ENCODE assay signal across 9 mouse cellular contexts in the genomic region with DNA sequence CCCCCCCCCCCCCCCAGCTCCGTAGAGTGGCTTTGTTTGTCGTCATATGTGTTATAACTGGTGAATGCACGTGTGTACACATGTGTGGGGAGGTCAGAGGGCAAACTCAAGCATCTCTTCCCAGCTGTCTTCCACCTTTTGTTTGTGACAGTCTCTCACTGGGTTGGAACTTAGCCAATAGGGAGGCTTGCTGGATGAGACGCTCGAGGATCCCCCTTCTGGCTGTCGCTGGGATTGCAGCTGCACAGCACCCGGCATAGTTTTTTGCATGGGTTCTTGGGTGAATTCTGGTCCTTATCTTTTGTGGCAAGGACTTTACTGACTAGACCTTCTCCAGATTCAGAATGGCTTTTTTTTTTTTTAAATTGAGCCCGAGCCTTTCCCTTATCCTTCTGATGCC.
A peak's percentile ranks its signal among the peaks of the same experiment; 100 is the strongest.
DNase-seq lines count a peak whose midpoint lies in the region; ATAC-seq and TF ChIP-seq lines count a peak whose summit lies in the region.
"Had no signal": no experiment of that assay in that cellular context is flagged by ENCODE, and none has a peak within 500 bp of the region (broad histone marks: within the 10 kb centered on the region; RNA-seq: fewer than 3 reads in every experiment).

No protein-coding gene starts in this region.

- H3K4me2 ChIP-seq in kidney, embryonic 14.5 days (replicated peaks; ENCODE audit: low read depth, low read length) = no peak overlapping the region
- peak overlapping the region; percentile 49 for H3K4me2 ChIP-seq in heart, embryonic 14.5 days (ENCODE audit: low read length)
- H3K4me2 ChIP-seq: stomach, embryonic 15.5 days had no signal

- no peak overlapping the region for H3K27ac ChIP-seq in kidney, adult 2 months (ENCODE audit: insufficient read depth, low read depth, low read length)
- no peak overlapping the region for H3K27ac ChIP-seq in kidney, embryonic 14.5 days (ENCODE audit: low read depth, low read length)
- no peak overlapping the region for H3K27ac ChIP-seq in heart, embryonic 14.5 days (replicated peaks in 1 of 2; ENCODE audit: control insufficient read depth in 1 of 2, insufficient read depth in 1 of 2, low read depth in 2 of 2, low read length in 2 of 2)
- H3K27ac ChIP-seq: stomach, embryonic 15.5 days had no signal

- TF ChIP-seq CTCF in kidney, adult 2 months (conservative IDR thresholded peaks at IDR 0.05; ENCODE audit: insufficient read depth, insufficient read length, low read depth, low read length) = peak; percentile 58

- no peaks in the 10 kb centered on the region for H3K27me3 ChIP-seq in kidney, adult 2 months (replicated peaks; ENCODE audit: control insufficient read depth, insufficient read depth, low read length)
- no peaks in the 10 kb centered on the region for H3K27me3 ChIP-seq in kidney, embryonic 14.5 days (ENCODE audit: control insufficient read depth, insufficient read depth, low read length)
- H3K27me3 ChIP-seq in heart, embryonic 14.5 days (ENCODE audit: control insufficient read depth, insufficient read depth, low read length) = 0 out of 2 replicates have a peak, but pooled peaks cover 5% of the 10 kb centered on the region
- H3K27me3 ChIP-seq: stomach, embryonic 15.5 days had no signal

- intact Hi-C loops in left cerebral cortex, postnatal 36 days (cut with DNase I) = no loop called here

- H3K4me1 ChIP-seq in kidney, adult 2 months (ENCODE audit: control insufficient read depth, insufficient read depth, low read length) = no peaks in the 10 kb centered on the region
- H3K4me1 ChIP-seq in kidney, embryonic 14.5 days (ENCODE audit: control insufficient read depth, insufficient read depth, low read length) = no peaks in the 10 kb centered on the region
- H3K4me1 ChIP-seq in heart, embryonic 14.5 days (ENCODE audit: control insufficient read depth in 2 of 2, insufficient read depth in 2 of 2, low read length in 2 of 2) = no peaks in the 10 kb centered on the region
- H3K4me1 ChIP-seq: stomach, embryonic 15.5 days had no signal

- 26% methylated on average over 8 of the region's 8 CpGs for WGBS in kidney, adult 2 months
- 21% methylated on average over 7 of the region's 8 CpGs for WGBS in kidney, embryonic 14.5 days
- WGBS in heart, embryonic 14.5 days = 8% methylated on average over 8 of the region's 8 CpGs

- no peaks in the 10 kb centered on the region for H3K36me3 ChIP-seq in kidney, adult 2 months (ENCODE audit: control insufficient read depth, insufficient read depth, low read length)
- no peaks in the 10 kb centered on the region for H3K36me3 ChIP-seq in kidney, embryonic 14.5 days (ENCODE audit: control insufficient read depth, insufficient read depth, low read length)
- no peaks in the 10 kb centered on the region for H3K36me3 ChIP-seq in heart, embryonic 14.5 days (ENCODE audit: control insufficient read depth, insufficient read depth, low read length)
- H3K36me3 ChIP-seq: stomach, embryonic 15.5 days had no signal

- no peak for ATAC-seq in kidney, embryonic 14.5 days (ENCODE audit: low FRiP score, low TSS enrichment)
- ATAC-seq in heart, embryonic 14.5 days (ENCODE audit: insufficient number of reproducible peaks, insufficient read depth, low FRiP score, low read depth) = no peak

- no peak overlapping the region for H3K4me3 ChIP-seq in kidney, adult 2 months (ENCODE audit: insufficient read depth, low read depth, low read length)
- no peak overlapping the region for H3K4me3 ChIP-seq in kidney, embryonic 14.5 days (ENCODE audit: low read length)
- H3K4me3 ChIP-seq in heart, embryonic 14.5 days (ENCODE audit: control insufficient read depth in 1 of 2, insufficient read depth in 1 of 2, low read depth in 1 of 2, low read length in 2 of 2) = peak overlapping the region in 1 of 2 experiments; percentile 17; a peak in 1 of 4 replicates
- H3K4me3 ChIP-seq: stomach, embryonic 15.5 days had no signal

- H3K9me3 ChIP-seq in kidney, embryonic 14.5 days (ENCODE audit: control insufficient read depth, low read length) = no peaks in the 10 kb centered on the region
- H3K9me3 ChIP-seq in heart, embryonic 14.5 days (ENCODE audit: control insufficient read depth, low read length) = no peaks in the 10 kb centered on the region
- H3K9me3 ChIP-seq: stomach, embryonic 15.5 days had no signal

- no peak for TF ChIP-seq POLR2A in kidney, adult 2 months (IDR thresholded peaks at IDR 0.05; ENCODE audit: low read depth, low read length)

- DNase-seq in kidney, adult 2 months = peak; percentile 40
- peak; percentile 90 for DNase-seq in ZHBTc4 (ENCODE audit: low read depth, low spot score)
- DNase-seq in cerebellum, postnatal 36 days = peak; percentile 74 to 78
- peak; percentile 12 to 13 for DNase-seq in left cerebral cortex, postnatal 36 days (ENCODE audit: low spot score in 2 of 2)
- DNase-seq in mesoderm, embryonic 11.5 days (ENCODE audit: low read depth, low spot score) = peak; percentile 66
- peak; percentile 56 for DNase-seq in urinary bladder, postnatal 25 days (ENCODE audit: low spot score)

- no peak overlapping the region for H3K9ac ChIP-seq in kidney, embryonic 14.5 days (ENCODE audit: low read depth, low read length)
- H3K9ac ChIP-seq in heart, embryonic 14.5 days (ENCODE audit: low read length) = no peak overlapping the region
- H3K9ac ChIP-seq: stomach, embryonic 15.5 days had no signal

Comparison
In these comparisons a context has a peak if more than half of its experiments do, and no peak if none do; other contexts are left out.
1. DNase-seq: peak in every context shown above with its lines; median percentile 90 in ZHBTc4; 76 in cerebellum, postnatal 36 days; 66 in mesoderm, embryonic 11.5 days; 56 in urinary bladder, postnatal 25 days; 40 in kidney, adult 2 months; 12 in left cerebral cortex, postnatal 36 days.